Mouse (Mus musculus): ENCODE results near the gene Smoc2. TPM values are rescaled to one million over a fixed set of nuclear protein-coding genes. Genes with fewer than 3 reads are reported as not detected.

Smoc2 gene
- polyA plus RNA-seq, 1 experiment from 2014 or later = 3.0 TPM

GRCm38 (mm10) chr17:14398650-14399424 lies 119.5 kb downstream of the Smoc2 start:
- WGBS = 96% methylated on average over 8 of the region's 8 CpGs
- no peaks in the 10 kb centered on the region for H3K27me3 ChIP-seq (ENCODE audit: control insufficient read depth, insufficient read depth, low read depth, low read length)
- no peak overlapping the region for H3K4me2 ChIP-seq (ENCODE audit: low read length)
- no peaks in the 10 kb centered on the region for H3K36me3 ChIP-seq (ENCODE audit: control insufficient read depth, insufficient read depth, low read length)
- no peak overlapping the region for H3K9ac ChIP-seq (ENCODE audit: low read depth, low read length)
- ATAC-seq = no peak
- H3K4me3 ChIP-seq (ENCODE audit: low read depth, low read length) = no peak overlapping the region
- no peak overlapping the region for H3K27ac ChIP-seq (ENCODE audit: low read length)
- no peaks in the 10 kb centered on the region for H3K4me1 ChIP-seq (ENCODE audit: control insufficient read depth, insufficient read depth, low read length)
- H3K9me3 ChIP-seq (replicated peaks; ENCODE audit: control insufficient read depth, low read length, poor library complexity, severe bottlenecking) = no peaks in the 10 kb centered on the region

- no peaks in the 10 kb centered on the region for H3K4me1 ChIP-seq (ENCODE audit: control insufficient read depth, insufficient read depth, low read length)
- H3K4me3 ChIP-seq (ENCODE audit: low read depth, low read length) = no peak overlapping the region
- no peak overlapping the region for H3K9ac ChIP-seq (ENCODE audit: low read depth, low read length)
- ATAC-seq = no peak
- 60% methylated on average over 5 of the region's 5 CpGs for WGBS
- H3K9me3 ChIP-seq (replicated peaks; ENCODE audit: control insufficient read depth, low read length, poor library complexity, severe bottlenecking) = no peaks in the 10 kb centered on the region
- no peak overlapping the region for H3K4me2 ChIP-seq (ENCODE audit: low read length)
- H3K36me3 ChIP-seq (ENCODE audit: control insufficient read depth, insufficient read depth, low read length) = no peaks in the 10 kb centered on the region
- no peak overlapping the region for H3K27ac ChIP-seq (ENCODE audit: low read length)
- H3K27me3 ChIP-seq (ENCODE audit: control insufficient read depth, insufficient read depth, low read depth, low read length) = no peaks in the 10 kb centered on the region
These were observed 121.7 kb downstream of the Smoc2 start for GRCm38 (mm10) chr17:14400960-14401359.

GRCm38 (mm10) chr17:14407874-14408273 lies 128.6 kb downstream of the Smoc2 start:
- H3K4me3 ChIP-seq (ENCODE audit: low read depth, low read length) = no peak overlapping the region
- no peak overlapping the region for H3K27ac ChIP-seq (ENCODE audit: low read length)
- no peaks in the 10 kb centered on the region for H3K9me3 ChIP-seq (replicated peaks; ENCODE audit: control insufficient read depth, low read length, poor library complexity, severe bottlenecking)
- 72% methylated on average over 5 of the region's 5 CpGs for WGBS
- no peaks in the 10 kb centered on the region for H3K27me3 ChIP-seq (ENCODE audit: control insufficient read depth, insufficient read depth, low read depth, low read length)
- H3K9ac ChIP-seq (ENCODE audit: low read depth, low read length) = no peak overlapping the region
- H3K4me2 ChIP-seq (ENCODE audit: low read length) = no peak overlapping the region
- H3K4me1 ChIP-seq (ENCODE audit: control insufficient read depth, insufficient read depth, low read length) = no peaks in the 10 kb centered on the region
- H3K36me3 ChIP-seq (ENCODE audit: control insufficient read depth, insufficient read depth, low read length) = no peaks in the 10 kb centered on the region
- ATAC-seq = no peak

- Histone ChIP-seq H3K9me3 (replicated peaks; ENCODE audit: control insufficient read depth, low read length, poor library complexity, severe bottlenecking) (no peaks in the 10 kb centered on the region), H3K27me3 (ENCODE audit: control insufficient read depth, insufficient read depth, low read depth, low read length) (no peaks in the 10 kb centered on the region), H3K4me2 (ENCODE audit: low read length) (no peak overlapping the region), H3K9ac (ENCODE audit: low read depth, low read length) (no peak overlapping the region), H3K4me3 (ENCODE audit: low read depth, low read length) (no peak overlapping the region), H3K36me3 (ENCODE audit: control insufficient read depth, insufficient read depth, low read length) (no peaks in the 10 kb centered on the region), H3K27ac (ENCODE audit: low read length) (no peak overlapping the region), H3K4me1 (ENCODE audit: control insufficient read depth, insufficient read depth, low read length) (no peaks in the 10 kb centered on the region)
- 80% methylated on average over 2 of the region's 2 CpGs for WGBS
- ATAC-seq = no peak
These were observed 133.2 kb downstream of the Smoc2 start for GRCm38 (mm10) chr17:14412460-14412859.

GRCm38 (mm10) chr17:14414511-14414910 lies 135.2 kb downstream of the Smoc2 start:
- Histone ChIP-seq H3K27ac (ENCODE audit: low read length) (no peak overlapping the region), H3K9me3 (replicated peaks; ENCODE audit: control insufficient read depth, low read length, poor library complexity, severe bottlenecking) (no peaks in the 10 kb centered on the region), H3K4me1 (ENCODE audit: control insufficient read depth, insufficient read depth, low read length) (no peaks in the 10 kb centered on the region), H3K9ac (ENCODE audit: low read depth, low read length) (no peak overlapping the region), H3K36me3 (ENCODE audit: control insufficient read depth, insufficient read depth, low read length) (no peaks in the 10 kb centered on the region), H3K4me3 (ENCODE audit: low read depth, low read length) (no peak overlapping the region), H3K27me3 (ENCODE audit: control insufficient read depth, insufficient read depth, low read depth, low read length) (no peaks in the 10 kb centered on the region), H3K4me2 (ENCODE audit: low read length) (no peak overlapping the region)
- WGBS = 70% methylated on average over 5 of the region's 5 CpGs
- no peak for ATAC-seq

GRCm38 (mm10) chr17:14420460-14421046 lies 141.2 kb downstream of the Smoc2 start:
- Histone ChIP-seq H3K9ac (ENCODE audit: low read depth, low read length) (no peak overlapping the region), H3K4me2 (ENCODE audit: low read length) (no peak overlapping the region), H3K27me3 (ENCODE audit: control insufficient read depth, insufficient read depth, low read depth, low read length) (no peaks in the 10 kb centered on the region), H3K9me3 (replicated peaks; ENCODE audit: control insufficient read depth, low read length, poor library complexity, severe bottlenecking) (no peaks in the 10 kb centered on the region), H3K36me3 (ENCODE audit: control insufficient read depth, insufficient read depth, low read length) (no peaks in the 10 kb centered on the region), H3K27ac (ENCODE audit: low read length) (no peak overlapping the region), H3K4me3 (ENCODE audit: low read depth, low read length) (no peak overlapping the region), H3K4me1 (ENCODE audit: control insufficient read depth, insufficient read depth, low read length) (no peaks in the 10 kb centered on the region)
- 42% methylated on average over 8 of the region's 8 CpGs for whole genome bisulfite sequencing
- ATAC-seq = no peak

GRCm38 (mm10) chr17:14426481-14426880 lies 147.2 kb downstream of the Smoc2 start:
- Histone ChIP-seq H3K4me2 (ENCODE audit: low read length) (no peak overlapping the region), H3K4me3 (ENCODE audit: low read depth, low read length) (no peak overlapping the region), H3K36me3 (ENCODE audit: control insufficient read depth, insufficient read depth, low read length) (no peaks in the 10 kb centered on the region), H3K4me1 (ENCODE audit: control insufficient read depth, insufficient read depth, low read length) (no peaks in the 10 kb centered on the region), H3K27me3 (ENCODE audit: control insufficient read depth, insufficient read depth, low read depth, low read length) (no peaks in the 10 kb centered on the region), H3K9ac (ENCODE audit: low read depth, low read length) (no peak overlapping the region), H3K27ac (ENCODE audit: low read length) (no peak overlapping the region), H3K9me3 (replicated peaks; ENCODE audit: control insufficient read depth, low read length, poor library complexity, severe bottlenecking) (no peaks in the 10 kb centered on the region)
- ATAC-seq = no peak
- 80% methylated on average over 6 of the region's 6 CpGs for WGBS

GRCm38 (mm10) chr17:14434717-14435116 lies 155.4 kb downstream of the Smoc2 start:
- Histone ChIP-seq H3K9ac (ENCODE audit: low read depth, low read length) (no peak overlapping the region), H3K27me3 (ENCODE audit: control insufficient read depth, insufficient read depth, low read depth, low read length) (no peaks in the 10 kb centered on the region), H3K4me2 (ENCODE audit: low read length) (no peak overlapping the region), H3K4me1 (ENCODE audit: control insufficient read depth, insufficient read depth, low read length) (no peaks in the 10 kb centered on the region), H3K9me3 (replicated peaks; ENCODE audit: control insufficient read depth, low read length, poor library complexity, severe bottlenecking) (no peaks in the 10 kb centered on the region), H3K36me3 (ENCODE audit: control insufficient read depth, insufficient read depth, low read length) (no peaks in the 10 kb centered on the region), H3K27ac (ENCODE audit: low read length) (no peak overlapping the region), H3K4me3 (ENCODE audit: low read depth, low read length) (no peak overlapping the region)
- WGBS = 78% methylated on average over 4 of the region's 4 CpGs
- ATAC-seq = no peak

- H3K9me3 ChIP-seq (replicated peaks; ENCODE audit: control insufficient read depth, low read length, poor library complexity, severe bottlenecking) = no peaks in the 10 kb centered on the region
These were observed 166.3 kb downstream of the Smoc2 start for GRCm38 (mm10) chr17:14445611-14446010.

More at GRCm38 (mm10) chr17:14445611-14446010, 166.3 kb downstream of the Smoc2 start:
- H3K9ac ChIP-seq (ENCODE audit: low read depth, low read length) = no peak overlapping the region
- H3K4me2 ChIP-seq (ENCODE audit: low read length) = no peak overlapping the region
- ATAC-seq = no peak
- H3K36me3 ChIP-seq (ENCODE audit: control insufficient read depth, insufficient read depth, low read length) = no peaks in the 10 kb centered on the region
- no peak overlapping the region for H3K27ac ChIP-seq (ENCODE audit: low read length)
- H3K4me1 ChIP-seq (ENCODE audit: control insufficient read depth, insufficient read depth, low read length) = no peaks in the 10 kb centered on the region
- WGBS = 82% methylated on average over 5 of the region's 5 CpGs
- no peaks in the 10 kb centered on the region for H3K27me3 ChIP-seq (ENCODE audit: control insufficient read depth, insufficient read depth, low read depth, low read length)
- H3K4me3 ChIP-seq (ENCODE audit: low read depth, low read length) = no peak overlapping the region
